Mouse (Mus musculus) CH12.LX (cell line): ENCODE results near the gene Hcn1.

Experiments
- BHLHE40 ChIP-seq: IDR thresholded peaks from 2 replicates; pipeline ENCODE4 v1.6.1; 2011; ENCODE audit warnings: mild to moderate bottlenecking, low read depth, low read length, improper control_type of control experiment
- CTCF ChIP-seq, 2 experiments: IDR thresholded peaks in 1 of 2; conservative IDR thresholded peaks in 1 of 2; 2 replicates each; pipeline ENCODE4 v1.5.1; 2011 to 2012; ENCODE audit warnings: low read depth in 2 of 2, low read length in 2 of 2, improper control_type of control experiment in 1 of 2, inconsistent platforms in 1 of 2, mild to moderate bottlenecking in 1 of 2, moderate library complexity in 1 of 2
- E2F4 ChIP-seq: IDR thresholded peaks from 2 replicates; pipeline ENCODE4 v1.6.1; 2011; ENCODE audit warnings: low read depth, low read length, improper control_type of control experiment; ENCODE audit not compliant: insufficient replicate concordance
- EP300 ChIP-seq: IDR thresholded peaks from 2 replicates; pipeline ENCODE4 v1.6.1; 2011; ENCODE audit warnings: low read length, improper control_type of control experiment
- KAT2A ChIP-seq: IDR thresholded peaks from 2 replicates; pipeline ENCODE4 v1.6.1; 2012; ENCODE audit warnings: low read length, improper control_type of control experiment, inconsistent platforms; ENCODE audit not compliant: insufficient replicate concordance
- POLR2A ChIP-seq: IDR thresholded peaks from 2 replicates; pipeline ENCODE4 v1.6.1; 2011; ENCODE audit warnings: low read depth, mild to moderate bottlenecking, improper control_type of control experiment, low read length
- RAD21 ChIP-seq: IDR thresholded peaks from 2 replicates; pipeline ENCODE4 v1.6.1; 2011; ENCODE audit warnings: low read depth, mild to moderate bottlenecking, low read length, improper control_type of control experiment, moderate library complexity
- ZC3H11A ChIP-seq: IDR thresholded peaks from 2 replicates; pipeline ENCODE4 v1.6.1; 2012; ENCODE audit warnings: low read depth, mild to moderate bottlenecking, inconsistent platforms, low read length, improper control_type of control experiment
- ZKSCAN1 ChIP-seq: IDR thresholded peaks from 2 replicates; pipeline ENCODE4 v1.6.1; 2012; ENCODE audit warnings: low read depth, inconsistent platforms, low read length, improper control_type of control experiment, borderline replicate concordance
- ZMIZ1 ChIP-seq: IDR thresholded peaks from 2 replicates; pipeline ENCODE4 v1.6.1; 2012; ENCODE audit warnings: low read depth, mild to moderate bottlenecking, inconsistent platforms, low read length, improper control_type of control experiment

DNA sequence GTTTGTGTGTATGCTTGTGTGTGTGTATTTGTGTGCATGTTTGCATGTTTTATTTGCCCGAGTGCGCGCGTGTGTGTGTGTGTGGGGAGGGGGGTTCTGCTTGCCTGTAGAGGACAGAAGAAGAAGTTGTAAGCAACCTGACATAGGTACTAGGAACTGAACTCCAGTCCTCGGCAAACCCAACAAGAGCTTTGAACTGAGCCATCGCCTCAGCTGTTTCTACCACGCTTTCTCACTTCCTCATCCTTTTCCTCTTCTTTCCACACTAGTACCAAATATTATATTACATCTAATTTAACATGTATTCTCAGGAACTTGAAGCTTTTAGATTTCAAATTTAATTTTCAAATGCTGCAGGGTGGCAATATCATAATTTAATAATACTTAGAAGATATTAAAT lies 236.1 kb downstream of the Hcn1 start:
- TF ChIP-seq KAT2A (no peak), RAD21 (no peak), CTCF (conservative IDR thresholded peaks at IDR 0.05 in 1 of 2, IDR thresholded peaks at IDR 0.05 in 1 of 2; ENCODE audit: low read depth in 2 of 2, low read length in 2 of 2) (no peak), BHLHE40 (no peak), POLR2A (no peak), ZC3H11A (no peak), ZKSCAN1 (no peak), E2F4 (no peak), ZMIZ1 (no peak), EP300 (peak; percentile 57; the same call in 1 of the 2 replicates)
